Mouse (Mus musculus) intestine, embryonic 15.5 days (tissue): Measurements from ENCODE around the gene Mnd1. TPM values are rescaled to one million over a fixed set of nuclear protein-coding genes. Genes with fewer than 3 reads are reported as not detected.
A peak's percentile ranks its signal among the peaks of the same experiment; 100 is the strongest.

ENCODE experiments used
- ATAC-seq: fragments of 200-750 bp; cut with Nextera tagmentation; 2 replicates; pipeline ENCODE4 v1.8.0; 2017; ENCODE audit warnings: moderate TSS enrichment, moderate library complexity
- H3K27ac ChIP-seq: fragments of 300-500 bp; sonication (generic); 2 replicates; pipeline ENCODE4 v1.5.1; 2015; ENCODE audit warnings: mild to moderate bottlenecking, inconsistent platforms
- H3K27me3 ChIP-seq: fragments of 300-500 bp; sonication (generic); replicated peaks from 2 replicates; pipeline ENCODE4 v1.6.1; 2015; ENCODE audit warnings: inconsistent platforms
- H3K36me3 ChIP-seq: fragments of 300-500 bp; sonication (generic); 2 replicates; pipeline ENCODE4 v1.6.1; 2015; ENCODE audit warnings: inconsistent platforms
- H3K4me1 ChIP-seq: fragments of 300-500 bp; sonication (generic); replicated peaks from 2 replicates; pipeline ENCODE4 v1.6.1; 2015; ENCODE audit warnings: inconsistent platforms
- H3K4me2 ChIP-seq: fragments of 300-500 bp; sonication (generic); replicated peaks from 2 replicates; pipeline ENCODE4 v1.6.1; 2015; ENCODE audit warnings: mild to moderate bottlenecking, inconsistent platforms
- H3K4me3 ChIP-seq: fragments of 300-500 bp; sonication (generic); replicated peaks from 2 replicates; pipeline ENCODE4 v1.5.1; 2015; ENCODE audit warnings: inconsistent platforms
- H3K9ac ChIP-seq: fragments of 300-500 bp; sonication (generic); 2 replicates; pipeline ENCODE4 v1.6.1; 2015; ENCODE audit warnings: inconsistent platforms
- H3K9me3 ChIP-seq: fragments of 300-500 bp; sonication (generic); 2 replicates; pipeline ENCODE4 v1.6.1; 2016; ENCODE audit warnings: inconsistent platforms
- WGBS: fragments of 180-500 bp; shearing (Covaris S2); methylation state at CpG from one replicate; pipeline ENCODE4 v1.1.7; 2015; 5-methylcytosine and 5-hydroxymethylcytosine counted together
- polyA plus RNA-seq: library from polyadenylated mRNA; unstranded; fragments of >200 nt; fragmentation: Nextera tagmentation; extraction: Ambion mirVana; gene quantifications from 2 replicates; pipeline ENCODE4 v1.2.1, GENCODE M21; 2015

Mnd1 gene
- polyA plus RNA-seq, 1 experiment from 2014 or later = 12.0 TPM

DNA sequence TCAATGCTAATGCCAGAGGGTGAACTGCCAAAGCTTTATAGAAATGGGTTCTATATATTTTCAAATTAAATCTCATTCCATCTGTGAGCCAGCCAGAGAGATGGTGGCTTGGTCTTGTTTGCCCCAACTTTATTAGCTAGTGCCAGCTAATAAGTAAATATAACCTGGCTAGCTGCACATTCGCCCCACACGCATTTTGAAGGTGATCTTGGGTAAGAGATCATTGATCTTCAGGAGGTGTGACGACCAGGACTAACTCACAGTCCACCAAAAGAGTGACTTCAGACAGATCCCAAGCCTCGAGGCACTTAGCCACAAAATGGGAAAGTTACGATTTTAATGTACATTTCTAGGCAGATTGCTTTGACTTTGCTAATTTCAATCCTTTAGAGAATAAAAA lies 94.6 kb downstream of the Mnd1 start:
- Histone ChIP-seq H3K9me3 (no peaks in the 10 kb centered on the region), H3K9ac (no peak overlapping the region), H3K27me3 (no peaks in the 10 kb centered on the region), H3K4me3 (no peak overlapping the region), H3K4me1 (no peaks in the 10 kb centered on the region; the same call in 1 of the 2 replicates), H3K27ac (no peak overlapping the region), H3K36me3 (no peaks in the 10 kb centered on the region), H3K4me2 (no peak overlapping the region)
- ATAC-seq = no peak
- WGBS = 87% methylated on average over 5 of the region's 5 CpGs

DNA sequence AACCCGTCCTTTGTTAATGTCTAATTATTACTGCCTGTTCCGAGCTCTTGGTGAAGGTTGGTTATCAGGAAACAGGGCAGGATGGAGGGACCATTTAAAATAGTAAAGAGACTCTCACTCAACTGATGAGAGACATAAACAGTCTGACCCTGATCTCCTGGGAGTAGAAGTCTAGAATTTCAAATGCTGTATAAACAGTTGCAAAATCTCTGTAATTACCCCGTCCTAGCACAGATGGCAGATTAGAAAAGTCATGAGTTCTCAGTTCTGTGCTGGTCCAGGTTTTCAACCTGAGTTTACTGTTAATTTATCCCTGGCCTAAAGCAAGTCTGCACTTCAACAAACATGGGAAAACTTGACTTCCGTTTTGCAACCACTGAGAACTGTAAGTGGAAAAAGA lies 95.5 kb downstream of the Mnd1 start:
- Histone ChIP-seq H3K9me3 (no peaks in the 10 kb centered on the region), H3K9ac (no peak overlapping the region), H3K36me3 (no peaks in the 10 kb centered on the region), H3K4me3 (no peak overlapping the region), H3K27ac (0 out of 2 replicates have a peak overlapping the region, but pooled peaks have one; percentile 22), H3K27me3 (no peaks in the 10 kb centered on the region), H3K4me1 (no peaks in the 10 kb centered on the region; the same call in 1 of the 2 replicates), H3K4me2 (no peak overlapping the region)
- no peak for ATAC-seq
- WGBS = 34% methylated on average over 4 of the region's 4 CpGs

DNA sequence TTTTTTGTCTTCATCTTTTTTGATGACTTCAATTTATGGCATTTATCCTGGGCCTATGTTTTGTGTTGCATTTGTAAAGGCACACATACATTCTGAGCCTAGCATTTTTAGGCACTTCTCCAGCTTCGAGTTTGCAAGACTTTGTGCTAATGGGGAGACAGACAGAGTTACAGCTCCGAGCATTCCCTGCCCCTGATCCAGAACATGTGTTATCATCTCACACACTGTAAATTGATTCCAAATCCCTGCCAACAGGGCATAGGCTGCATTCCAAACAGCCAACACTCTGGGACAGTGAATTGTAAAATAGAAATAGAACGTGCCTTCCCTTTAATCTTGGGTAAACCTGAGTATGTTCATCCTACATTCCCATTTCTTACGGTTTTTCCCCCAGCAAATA lies 95.9 kb downstream of the Mnd1 start:
- no peaks in the 10 kb centered on the region for H3K36me3 ChIP-seq
- H3K9ac ChIP-seq = no peak overlapping the region
- no peaks in the 10 kb centered on the region for H3K27me3 ChIP-seq
- no peak overlapping the region for H3K4me2 ChIP-seq
- no peak for ATAC-seq
- no peaks in the 10 kb centered on the region; the same call in 1 of the 2 replicates for H3K4me1 ChIP-seq
- no peaks in the 10 kb centered on the region for H3K9me3 ChIP-seq
- 0 out of 2 replicates have a peak overlapping the region, but pooled peaks have one; percentile 22 for H3K27ac ChIP-seq
- WGBS = 37% methylated on average over 4 of the region's 4 CpGs
- H3K4me3 ChIP-seq = no peak overlapping the region

DNA sequence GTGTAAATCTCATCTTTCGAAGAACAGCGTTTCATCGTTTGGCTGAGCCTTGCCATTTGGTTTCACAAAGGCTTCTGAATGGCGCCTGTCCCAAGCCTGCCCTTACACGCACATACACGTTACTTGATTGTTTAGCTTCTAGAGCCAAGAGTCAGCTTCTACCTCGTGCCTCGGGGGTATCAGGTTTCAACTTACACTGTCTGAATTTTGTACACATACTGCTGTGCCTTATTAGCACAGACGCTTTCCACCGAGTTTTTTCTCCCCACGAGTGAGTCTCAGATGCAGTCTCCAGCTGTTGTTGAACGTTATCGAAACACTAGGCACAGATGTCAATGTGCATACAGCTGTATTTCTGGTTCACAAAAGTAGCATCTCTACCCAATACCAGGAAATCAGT lies 96.3 kb downstream of the Mnd1 start:
- H3K4me1 ChIP-seq = no peaks in the 10 kb centered on the region; the same call in 1 of the 2 replicates
- no peak overlapping the region for H3K4me3 ChIP-seq
- H3K9ac ChIP-seq = no peak overlapping the region
- no peaks in the 10 kb centered on the region for H3K36me3 ChIP-seq
- no peak overlapping the region for H3K4me2 ChIP-seq
- 40% methylated on average over 13 of the region's 13 CpGs for WGBS
- no peaks in the 10 kb centered on the region for H3K27me3 ChIP-seq
- H3K9me3 ChIP-seq = no peaks in the 10 kb centered on the region
- 0 out of 2 replicates have a peak overlapping the region, but pooled peaks have one; percentile 22 for H3K27ac ChIP-seq
- no peak; the same call in 1 of the 2 replicates for ATAC-seq

DNA sequence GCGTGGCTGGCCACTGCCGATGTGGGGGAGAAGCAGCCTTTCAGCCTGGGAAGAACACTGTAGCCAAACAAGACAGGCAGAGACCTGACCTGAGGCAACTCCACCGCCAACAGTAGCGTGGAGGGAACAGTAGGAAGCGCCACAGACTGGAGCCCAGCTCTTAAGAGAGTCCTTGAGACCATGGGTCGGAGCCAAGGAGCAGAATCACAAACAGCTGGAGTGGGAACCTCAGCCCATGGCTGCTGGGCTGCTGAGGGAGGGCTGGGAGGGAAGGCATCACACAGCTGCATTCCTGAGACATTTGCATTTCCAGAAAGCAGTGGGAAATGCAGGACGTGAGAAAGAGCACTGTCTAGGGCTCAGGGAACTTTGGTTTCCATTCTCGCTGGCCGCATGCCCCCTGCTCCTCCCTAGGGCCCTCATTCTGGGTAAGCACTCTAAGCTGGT lies 106.8 kb downstream of the Mnd1 start:
- peak overlapping the region; percentile 40 for H3K4me2 ChIP-seq
- peak overlapping the region; percentile 56 for H3K27ac ChIP-seq
- 15% methylated on average over 9 of the region's 9 CpGs for WGBS
- H3K9ac ChIP-seq = 0 out of 2 replicates have a peak overlapping the region, but pooled peaks have one; percentile 17
- no peaks in the 10 kb centered on the region for H3K27me3 ChIP-seq
- ATAC-seq = peak; percentile 88
- no peaks in the 10 kb centered on the region for H3K9me3 ChIP-seq
- no peaks in the 10 kb centered on the region for H3K36me3 ChIP-seq
- peaks cover 10% of the 10 kb centered on the region; the same call in 1 of the 2 replicates for H3K4me1 ChIP-seq
- no peak overlapping the region for H3K4me3 ChIP-seq

DNA sequence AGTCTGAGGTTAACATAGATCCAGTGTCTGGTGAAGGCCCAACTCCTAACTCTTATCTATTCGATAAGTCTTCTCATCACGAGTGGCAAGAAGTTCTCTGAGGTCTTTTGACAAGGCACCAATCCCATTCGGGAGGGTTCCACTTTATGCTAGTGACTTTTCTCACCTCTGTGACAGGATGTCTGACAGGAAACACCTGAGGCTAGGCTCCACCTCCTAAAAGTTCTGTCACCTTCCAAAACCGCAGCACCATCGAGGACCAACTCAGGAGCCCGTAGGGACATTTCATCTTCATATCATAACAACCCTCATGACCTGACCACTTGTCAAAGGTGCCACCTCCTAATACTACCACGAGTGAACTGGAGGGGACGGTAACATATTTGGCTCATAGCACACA lies 109.4 kb downstream of the Mnd1 start:
- H3K36me3 ChIP-seq = no peaks in the 10 kb centered on the region
- H3K9me3 ChIP-seq = no peaks in the 10 kb centered on the region
- H3K4me3 ChIP-seq = no peak overlapping the region
- no peak overlapping the region for H3K9ac ChIP-seq
- H3K4me1 ChIP-seq = peaks cover 10% of the 10 kb centered on the region; the same call in 1 of the 2 replicates
- ATAC-seq = no peak
- H3K4me2 ChIP-seq = no peak overlapping the region
- WGBS = 84% methylated on average over 8 of the region's 8 CpGs
- no peak overlapping the region for H3K27ac ChIP-seq
- H3K27me3 ChIP-seq = no peaks in the 10 kb centered on the region

DNA sequence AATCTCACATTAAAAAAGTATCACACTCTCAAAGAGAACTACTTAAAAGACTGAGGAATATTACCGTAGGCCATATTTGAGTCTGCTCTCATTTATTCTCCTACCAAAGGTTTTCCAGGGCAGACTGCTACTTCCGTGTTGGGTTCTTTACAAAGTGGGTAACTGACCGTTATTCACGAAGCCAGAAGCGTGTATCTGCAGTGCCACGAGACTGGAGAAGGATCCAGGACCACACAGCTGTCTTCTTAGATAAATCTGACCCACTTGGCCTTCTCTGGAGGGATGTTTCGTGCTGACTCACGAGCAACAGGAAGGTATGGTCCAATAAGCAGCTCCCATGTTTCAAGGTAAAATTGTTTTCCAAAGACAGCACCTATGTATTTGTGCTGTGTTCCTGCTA lies 113.8 kb downstream of the Mnd1 start:
- Histone ChIP-seq H3K27me3 (no peaks in the 10 kb centered on the region), H3K4me1 (peaks cover 12% of the 10 kb centered on the region), H3K9me3 (no peaks in the 10 kb centered on the region), H3K4me2 (no peak overlapping the region), H3K27ac (no peak overlapping the region), H3K4me3 (no peak overlapping the region), H3K9ac (no peak overlapping the region), H3K36me3 (no peaks in the 10 kb centered on the region)
- no peak for ATAC-seq
- 84% methylated on average over 8 of the region's 8 CpGs for WGBS

DNA sequence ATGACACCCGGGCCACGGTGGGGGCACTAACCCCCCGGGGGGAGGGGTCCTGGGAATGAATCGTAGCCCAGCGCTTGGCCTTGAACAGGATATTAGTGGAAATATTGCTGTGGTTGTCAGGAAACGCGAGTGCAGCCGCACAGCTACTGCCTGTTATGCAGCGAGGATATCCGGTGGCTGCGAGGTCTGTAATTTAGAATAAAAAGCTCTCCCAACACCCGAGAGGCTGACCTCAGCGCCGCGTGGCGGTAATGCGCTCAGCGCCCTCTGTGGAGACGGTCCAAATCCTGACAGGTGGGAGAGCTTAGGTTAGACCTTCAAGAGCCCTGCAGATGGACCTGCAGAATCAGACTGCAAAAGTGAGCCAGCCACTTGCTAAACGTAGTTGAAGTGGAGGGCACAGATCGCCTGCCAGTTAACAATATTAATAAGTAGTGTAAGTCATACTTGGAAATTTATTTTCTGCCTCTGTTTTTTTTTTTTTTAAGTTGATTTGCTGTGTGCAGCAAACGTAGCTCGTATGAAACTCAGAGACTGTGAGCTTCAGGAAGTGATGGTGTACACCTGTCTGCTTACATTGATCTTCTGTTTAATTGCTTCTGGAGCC lies 115.0 kb downstream of the Mnd1 start:
- under 1% methylated on average over 23 of the region's 23 CpGs for WGBS
- ATAC-seq = peak; percentile 77
- H3K4me3 ChIP-seq = peak overlapping the region; percentile 96

DNA sequence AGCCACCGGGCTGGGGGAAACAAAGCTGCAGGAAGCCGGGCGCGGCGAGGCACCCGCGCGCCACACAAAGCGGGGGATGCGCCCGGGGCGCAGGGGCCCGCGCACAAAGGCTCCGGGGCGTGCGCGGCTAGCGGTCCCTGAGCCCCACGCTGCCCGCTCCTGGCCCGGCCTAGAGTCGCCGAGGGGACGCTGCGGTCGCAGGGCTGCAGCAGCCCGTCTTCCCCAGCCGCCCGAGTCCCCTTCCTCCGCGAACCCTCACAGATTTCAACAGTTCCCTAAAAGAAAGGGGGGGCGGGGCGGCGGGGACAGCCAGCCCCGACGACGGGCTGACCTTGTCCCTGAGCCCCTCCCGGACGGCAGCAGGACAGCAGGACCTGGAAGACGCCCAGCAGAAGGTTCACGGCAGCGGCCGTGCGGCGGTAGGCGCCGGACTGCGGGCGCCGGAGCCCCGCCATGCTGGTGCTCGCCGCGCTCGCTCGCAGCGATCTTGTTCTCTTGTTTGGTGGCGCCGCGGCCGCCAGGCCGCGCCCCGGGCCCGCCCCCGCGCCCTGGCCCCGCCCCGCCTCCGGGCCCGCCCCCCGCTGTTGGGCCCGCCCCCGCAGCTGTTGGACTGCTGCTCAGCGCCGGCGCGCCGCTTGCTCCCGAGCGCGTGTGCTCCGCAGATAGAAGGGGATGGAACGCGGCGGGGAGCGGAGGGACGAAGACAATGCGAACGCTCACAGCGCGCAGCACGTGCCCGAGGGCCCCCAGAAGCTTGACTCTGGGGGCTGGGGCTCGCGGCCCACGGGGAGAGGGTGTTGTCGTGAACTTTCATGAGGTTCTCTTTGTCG lies 115.7 kb downstream of the Mnd1 start, which contains the start of gene Tmem131l:
Gene Tmem131l, minus strand, starts transcription at position 530 of the 830 bp plus-strand sequence.
- no peaks in the 10 kb centered on the region for H3K9me3 ChIP-seq
- peak within 1 kb of the TSS; percentile 96 for H3K4me3 ChIP-seq
- H3K4me1 ChIP-seq = peaks cover 12% of the 10 kb centered on the region
- peak within 1 kb of the TSS; percentile 91 for H3K27ac ChIP-seq
- H3K4me2 ChIP-seq = peak within 1 kb of the TSS; percentile 94
- no peaks in the 10 kb centered on the region for H3K36me3 ChIP-seq
- no peaks in the 10 kb centered on the region for H3K27me3 ChIP-seq
- H3K9ac ChIP-seq = peak within 1 kb of the TSS; percentile 93
- under 1% methylated on average over 95 of the region's 100 CpGs for WGBS
- peak; percentile 96 for ATAC-seq

More for the DNA sequence above, 115.0 kb downstream of the Mnd1 start:
- no peaks in the 10 kb centered on the region for H3K27me3 ChIP-seq
- no peaks in the 10 kb centered on the region for H3K9me3 ChIP-seq
- H3K9ac ChIP-seq = peak overlapping the region; percentile 52
- no peaks in the 10 kb centered on the region for H3K36me3 ChIP-seq
- H3K27ac ChIP-seq = peak overlapping the region; percentile 91
- H3K4me2 ChIP-seq = peak overlapping the region; percentile 94
- H3K4me1 ChIP-seq = peaks cover 12% of the 10 kb centered on the region

DNA sequence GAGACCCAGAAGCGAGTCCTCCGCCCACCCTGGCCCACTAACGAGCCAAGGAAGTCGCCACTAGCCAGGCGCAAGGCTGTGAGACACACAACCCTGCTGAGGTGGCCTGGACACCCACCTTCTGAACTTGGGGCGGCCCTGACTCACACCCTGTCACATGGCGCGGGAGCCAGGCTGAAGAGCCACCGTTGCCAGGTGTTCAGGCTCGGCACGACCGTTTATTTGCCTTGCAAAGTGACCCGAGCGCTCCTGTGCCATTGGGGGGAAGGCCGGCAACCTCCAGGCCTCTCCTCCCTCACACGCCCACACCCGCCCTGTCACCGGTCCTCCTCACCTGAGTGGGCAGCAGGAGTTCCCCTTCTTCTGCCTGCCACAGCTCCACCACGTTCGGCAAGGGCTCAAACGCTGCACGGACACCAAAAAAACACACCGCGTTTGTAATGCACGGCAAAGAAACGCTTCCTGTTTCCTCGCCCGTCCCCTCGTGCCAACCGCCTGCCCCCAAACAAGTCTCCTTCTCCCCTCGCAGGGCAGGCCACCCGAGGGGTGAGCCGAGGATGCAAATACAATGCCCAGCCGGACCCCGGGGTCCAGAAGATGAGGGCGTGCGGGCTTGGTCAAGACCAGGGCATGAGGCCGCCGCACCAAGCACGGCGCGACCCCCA lies 116.5 kb downstream of the Mnd1 start:
- Histone ChIP-seq H3K9me3 (no peaks in the 10 kb centered on the region), H3K9ac (peak overlapping the region; percentile 93), H3K4me2 (peak overlapping the region; percentile 94), H3K36me3 (no peaks in the 10 kb centered on the region), H3K4me1 (peaks cover 14% of the 10 kb centered on the region), H3K27ac (peak overlapping the region; percentile 89), H3K27me3 (no peaks in the 10 kb centered on the region), H3K4me3 (peak overlapping the region; percentile 96)
- ATAC-seq = peak; percentile 55
- WGBS = under 1% methylated on average over 42 of the region's 42 CpGs

DNA sequence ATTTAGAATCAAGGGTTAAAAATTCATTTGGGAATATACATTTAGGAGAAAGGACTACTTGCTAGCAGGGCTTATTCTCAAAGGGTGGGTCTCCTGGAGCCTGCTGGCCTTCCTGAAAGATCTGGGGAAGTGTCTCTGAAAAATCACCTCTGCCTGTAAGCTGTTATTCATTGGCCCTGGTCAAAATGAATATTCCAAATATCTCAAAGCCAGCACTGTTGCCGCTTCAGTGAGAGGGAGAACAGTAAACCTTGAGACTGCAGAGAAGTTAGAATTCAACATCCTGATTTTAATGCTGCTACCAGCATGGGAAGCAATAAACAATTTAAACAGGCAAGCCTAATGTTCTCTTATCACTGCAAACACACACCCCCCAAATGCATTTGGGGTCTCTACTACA lies 117.5 kb downstream of the Mnd1 start:
- no peaks in the 10 kb centered on the region for H3K27me3 ChIP-seq
- H3K4me1 ChIP-seq = peaks cover 14% of the 10 kb centered on the region
- peak overlapping the region; percentile 94 for H3K4me2 ChIP-seq
- H3K9ac ChIP-seq = no peak overlapping the region
- H3K4me3 ChIP-seq = peak overlapping the region; percentile 96
- H3K27ac ChIP-seq = no peak overlapping the region
- no peaks in the 10 kb centered on the region for H3K36me3 ChIP-seq
- 9% methylated on average over 1 of the region's 1 CpGs for WGBS
- ATAC-seq = no peak
- H3K9me3 ChIP-seq = no peaks in the 10 kb centered on the region
